Mouse (Mus musculus) midbrain, embryonic 12.5 days (tissue): ENCODE measurements around the gene Rorc. TPM values are rescaled to one million over a fixed set of nuclear protein-coding genes. Genes with fewer than 3 reads are reported as not detected.
A peak's percentile ranks its signal among the peaks of the same experiment; 100 is the strongest.

ENCODE experiments used
- ATAC-seq: fragments of 200-750 bp; cut with Nextera tagmentation; 2 replicates; pipeline ENCODE4 v1.8.0; 2017; ENCODE audit warnings: low read depth, moderate TSS enrichment, moderate library complexity; ENCODE audit not compliant: low FRiP score
- H3K27ac ChIP-seq: fragments of 300-500 bp; sonication (generic); replicated peaks from 2 replicates; pipeline ENCODE4 v1.5.1; 2016; ENCODE audit warnings: mild to moderate bottlenecking
- H3K27me3 ChIP-seq: fragments of 300-500 bp; sonication (generic); 2 replicates; pipeline ENCODE4 v1.6.1; 2016; ENCODE audit warnings: mild to moderate bottlenecking
- H3K36me3 ChIP-seq: fragments of 300-500 bp; sonication (generic); 2 replicates; pipeline ENCODE4 v1.6.1; 2016
- H3K4me1 ChIP-seq: fragments of 300-500 bp; sonication (generic); 2 replicates; pipeline ENCODE4 v1.6.1; 2016
- H3K4me2 ChIP-seq: fragments of 300-500 bp; sonication (generic); replicated peaks from 2 replicates; pipeline ENCODE4 v1.6.1; 2016; ENCODE audit warnings: mild to moderate bottlenecking, moderate library complexity
- H3K4me3 ChIP-seq: fragments of 300-500 bp; sonication (generic); 2 replicates; pipeline ENCODE4 v1.5.1; 2016; ENCODE audit warnings: mild to moderate bottlenecking
- H3K9ac ChIP-seq: fragments of 300-500 bp; sonication (generic); replicated peaks from 2 replicates; pipeline ENCODE4 v1.6.1; 2016; ENCODE audit warnings: mild to moderate bottlenecking, moderate library complexity
- H3K9me3 ChIP-seq: fragments of 300-500 bp; sonication (generic); 2 replicates; pipeline ENCODE4 v1.6.1; 2016; ENCODE audit warnings: mild to moderate bottlenecking
- WGBS: fragments of 180-500 bp; shearing (Covaris S2); methylation state at CpG from one replicate; pipeline ENCODE4 v1.1.7; 2016; 5-methylcytosine and 5-hydroxymethylcytosine counted together
- polyA plus RNA-seq: library from polyadenylated mRNA; unstranded; fragments of >200 nt; fragmentation: Nextera tagmentation; extraction: Ambion mirVana; gene quantifications from 2 replicates; pipeline ENCODE4 v1.2.1, GENCODE M21; 2016

Rorc gene
- polyA plus RNA-seq, 1 experiment from 2014 or later: 0.28 TPM

- H3K4me1 ChIP-seq: peaks cover 11% of the 10 kb centered on the region; the same call in 1 of the 2 replicates
- H3K27ac ChIP-seq: peak overlapping the region; percentile 63
- no peak; the same call in none of the 2 replicates for ATAC-seq
- peaks cover 48% of the 10 kb centered on the region for H3K27me3 ChIP-seq
- H3K4me3 ChIP-seq: peak overlapping the region; percentile 53
- no peaks in the 10 kb centered on the region for H3K36me3 ChIP-seq
- WGBS: 4% methylated on average over 23 of the region's 23 CpGs
- H3K9me3 ChIP-seq: no peaks in the 10 kb centered on the region
- peak overlapping the region; percentile 80 for H3K9ac ChIP-seq
- H3K4me2 ChIP-seq: peak overlapping the region; percentile 90
These were observed 8.5 kb upstream of the Rorc start for GRCm38 (mm10) chr3:94364154-94364526.

- Histone ChIP-seq H3K9me3 (no peaks in the 10 kb centered on the region), H3K4me3 (no peak overlapping the region), H3K4me2 (no peak overlapping the region), H3K9ac (no peak overlapping the region), H3K36me3 (no peaks in the 10 kb centered on the region), H3K27me3 (peaks cover 50% of the 10 kb centered on the region), H3K27ac (no peak overlapping the region), H3K4me1 (peaks cover 13% of the 10 kb centered on the region)
- ATAC-seq: peak; percentile 32
- 21% methylated on average over 3 of the region's 3 CpGs for WGBS
These were observed 5.8 kb upstream of the Rorc start for GRCm38 (mm10) chr3:94366761-94367160.

GRCm38 (mm10) chr3:94367511-94367910 lies 5.1 kb upstream of the Rorc start:
- Histone ChIP-seq H3K27ac (no peak overlapping the region), H3K9me3 (no peaks in the 10 kb centered on the region), H3K36me3 (no peaks in the 10 kb centered on the region), H3K4me3 (no peak overlapping the region), H3K9ac (no peak overlapping the region), H3K4me1 (peaks cover 17% of the 10 kb centered on the region), H3K27me3 (peaks cover 43% of the 10 kb centered on the region), H3K4me2 (no peak overlapping the region)
- ATAC-seq: no peak
- 76% methylated on average over 6 of the region's 6 CpGs for WGBS

DNA sequence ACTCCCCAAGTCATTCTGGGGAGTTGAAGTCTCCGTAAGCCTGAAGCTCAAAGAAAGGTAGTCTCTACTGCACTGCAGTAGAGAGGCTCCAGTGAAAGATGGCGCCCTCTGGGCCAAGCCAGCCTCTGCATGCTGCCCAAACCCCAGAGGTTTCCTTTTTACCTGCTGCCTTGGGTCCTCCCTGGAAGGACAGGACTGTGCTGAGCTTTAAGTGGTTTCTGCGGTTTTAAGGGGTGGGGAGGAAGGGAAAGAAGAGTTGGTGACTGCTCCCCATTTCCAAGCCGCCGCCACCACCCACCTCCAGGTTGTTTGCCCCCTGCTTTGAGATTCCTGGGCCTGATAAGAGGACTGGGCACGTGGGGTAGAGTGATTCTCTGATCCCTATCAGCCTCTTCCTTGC lies 4.0 kb upstream of the Rorc start:
- Histone ChIP-seq H3K9me3 (no peaks in the 10 kb centered on the region), H3K4me3 (no peak overlapping the region), H3K4me1 (peaks cover 25% of the 10 kb centered on the region), H3K27me3 (peaks cover 44% of the 10 kb centered on the region), H3K27ac (no peak overlapping the region), H3K36me3 (no peaks in the 10 kb centered on the region), H3K9ac (no peak overlapping the region), H3K4me2 (no peak overlapping the region)
- no peak for ATAC-seq
- WGBS: 68% methylated on average over 6 of the region's 6 CpGs

- H3K27me3 ChIP-seq: peaks cover 39% of the 10 kb centered on the region
- H3K4me2 ChIP-seq: no peak overlapping the region
- no peak overlapping the region for H3K4me3 ChIP-seq
- no peaks in the 10 kb centered on the region for H3K36me3 ChIP-seq
- ATAC-seq: no peak
- no peak overlapping the region for H3K9ac ChIP-seq
- no peak overlapping the region for H3K27ac ChIP-seq
- no peaks in the 10 kb centered on the region for H3K9me3 ChIP-seq
- H3K4me1 ChIP-seq: peaks cover 24% of the 10 kb centered on the region
- WGBS: 69% methylated on average over 2 of the region's 2 CpGs
These were observed 2.9 kb upstream of the Rorc start for GRCm38 (mm10) chr3:94369709-94370108.

GRCm38 (mm10) chr3:94371637-94372036 lies 957 bp upstream of the Rorc start:
- ATAC-seq: peak; percentile 17; the same call in 1 of the 2 replicates
- no peak overlapping the region for H3K4me3 ChIP-seq
- H3K27me3 ChIP-seq: peaks cover 27% of the 10 kb centered on the region
- H3K4me2 ChIP-seq: peak overlapping the region; percentile 30
- no peaks in the 10 kb centered on the region for H3K9me3 ChIP-seq
- 7% methylated on average over 11 of the region's 11 CpGs for WGBS
- peaks cover 24% of the 10 kb centered on the region for H3K4me1 ChIP-seq
- H3K27ac ChIP-seq: no peak overlapping the region
- H3K9ac ChIP-seq: no peak overlapping the region
- no peaks in the 10 kb centered on the region for H3K36me3 ChIP-seq

- H3K9me3 ChIP-seq: no peaks in the 10 kb centered on the region
- H3K27me3 ChIP-seq: peaks cover 30% of the 10 kb centered on the region
- no peak overlapping the region for H3K27ac ChIP-seq
- ATAC-seq: peak; percentile 6; the same call in 1 of the 2 replicates
- 0% methylated on average over 1 of the region's 3 CpGs for WGBS
- H3K4me2 ChIP-seq: peak overlapping the region; percentile 30
- no peaks in the 10 kb centered on the region for H3K36me3 ChIP-seq
- no peak overlapping the region for H3K9ac ChIP-seq
- H3K4me1 ChIP-seq: peaks cover 26% of the 10 kb centered on the region
- no peak overlapping the region for H3K4me3 ChIP-seq
These were observed 556 bp upstream of the Rorc start for GRCm38 (mm10) chr3:94372038-94372437.

DNA sequence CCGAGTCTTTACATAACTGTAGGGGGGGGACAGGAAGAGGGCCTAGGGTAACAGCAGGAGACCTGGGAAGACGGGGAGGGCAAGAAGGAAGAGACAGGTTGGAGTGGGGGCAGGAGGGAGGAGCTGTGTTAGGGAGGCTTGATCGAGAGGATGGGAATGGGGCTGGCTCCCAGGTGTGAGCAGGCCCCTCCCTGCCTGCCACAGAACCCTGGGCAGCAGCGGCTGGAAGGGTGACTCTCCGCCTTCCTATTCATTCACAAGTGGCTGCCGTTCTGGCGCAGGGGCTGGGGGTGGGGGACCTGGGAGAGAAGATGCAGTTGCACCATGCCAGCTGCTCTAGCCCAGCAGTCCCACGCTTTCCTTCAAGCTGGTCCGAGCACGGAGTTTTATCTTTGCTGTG lies 496 bp downstream of the Rorc start:
- Histone ChIP-seq H3K9ac (no peak overlapping the region; the same call in 1 of the 2 replicates), H3K4me2 (peak overlapping the region; percentile 45), H3K4me1 (peaks cover 29% of the 10 kb centered on the region), H3K9me3 (no peaks in the 10 kb centered on the region), H3K27ac (no peak overlapping the region), H3K4me3 (peak overlapping the region; percentile 10; the same call in 1 of the 2 replicates), H3K36me3 (no peaks in the 10 kb centered on the region), H3K27me3 (peaks cover 34% of the 10 kb centered on the region)
- WGBS: 3% methylated on average over 10 of the region's 10 CpGs
- peak; percentile 38 for ATAC-seq

- ATAC-seq: peak; percentile 48
- Histone ChIP-seq H3K4me1 (peaks cover 29% of the 10 kb centered on the region), H3K36me3 (no peaks in the 10 kb centered on the region), H3K9ac (no peak overlapping the region), H3K4me3 (peak overlapping the region; percentile 10; the same call in 1 of the 2 replicates), H3K9me3 (no peaks in the 10 kb centered on the region), H3K27ac (no peak overlapping the region), H3K4me2 (peak overlapping the region; percentile 45), H3K27me3 (peaks cover 34% of the 10 kb centered on the region)
- 3% methylated on average over 5 of the region's 5 CpGs for WGBS
These were observed 1.0 kb downstream of the Rorc start for GRCm38 (mm10) chr3:94373597-94374011.

GRCm38 (mm10) chr3:94374636-94375035 lies 2.0 kb downstream of the Rorc start:
- peaks cover 29% of the 10 kb centered on the region for H3K4me1 ChIP-seq
- no peak for ATAC-seq

DNA sequence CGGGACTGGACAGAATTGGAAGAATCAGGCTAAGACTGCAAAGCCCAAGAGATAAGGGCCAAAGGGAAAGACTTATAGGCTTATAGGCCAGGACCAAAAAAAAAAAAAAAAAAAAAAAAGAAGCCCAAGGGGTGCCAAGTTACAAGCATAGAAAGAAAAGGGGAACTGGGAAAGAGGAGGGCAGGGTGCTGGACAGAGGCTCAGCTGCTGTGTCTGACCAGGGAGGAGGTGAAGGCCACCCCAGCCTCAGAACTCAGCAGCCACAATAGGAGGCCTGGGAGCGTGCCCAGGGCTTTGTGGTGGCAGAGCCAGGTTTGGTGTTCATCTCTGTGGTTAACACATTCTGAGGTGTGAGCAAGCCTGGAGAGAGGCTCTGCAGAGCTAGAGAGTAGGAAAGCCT lies 2.6 kb downstream of the Rorc start:
- 75% methylated on average over 2 of the region's 2 CpGs for WGBS
- H3K27ac ChIP-seq: no peak overlapping the region
- H3K27me3 ChIP-seq: peaks cover 34% of the 10 kb centered on the region
- no peak for ATAC-seq
- H3K4me2 ChIP-seq: no peak overlapping the region
- H3K9me3 ChIP-seq: no peaks in the 10 kb centered on the region
- no peak overlapping the region for H3K9ac ChIP-seq
- H3K4me1 ChIP-seq: peaks cover 29% of the 10 kb centered on the region
- no peak overlapping the region for H3K4me3 ChIP-seq
- H3K36me3 ChIP-seq: no peaks in the 10 kb centered on the region

More at GRCm38 (mm10) chr3:94374636-94375035, 2.0 kb downstream of the Rorc start:
- Histone ChIP-seq H3K9me3 (no peaks in the 10 kb centered on the region), H3K27me3 (peaks cover 34% of the 10 kb centered on the region), H3K4me3 (no peak overlapping the region), H3K36me3 (no peaks in the 10 kb centered on the region), H3K27ac (no peak overlapping the region), H3K4me2 (no peak overlapping the region), H3K9ac (no peak overlapping the region)

DNA sequence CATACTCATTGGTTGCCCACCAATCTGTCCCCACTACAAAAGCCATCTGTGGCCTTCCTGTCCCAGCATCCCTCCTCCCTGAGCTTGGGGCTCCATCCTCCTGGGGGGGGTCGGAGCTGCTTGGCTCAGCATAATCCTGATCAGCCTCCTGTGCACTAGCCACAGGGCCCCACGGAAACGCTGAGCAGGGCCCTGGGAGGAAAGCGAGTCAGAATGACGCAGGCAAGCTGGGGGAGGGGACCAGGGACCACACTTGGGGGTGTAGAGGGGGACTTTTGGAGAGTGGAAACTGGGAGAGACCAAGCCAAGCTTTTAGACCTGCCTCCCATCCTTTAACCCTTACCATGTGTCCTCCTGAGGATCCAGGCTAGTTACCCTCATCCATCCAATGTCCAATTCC lies 3.3 kb downstream of the Rorc start:
- H3K27me3 ChIP-seq: peaks cover 34% of the 10 kb centered on the region
- WGBS: 42% methylated on average over 5 of the region's 5 CpGs
- no peak overlapping the region for H3K27ac ChIP-seq
- peaks cover 29% of the 10 kb centered on the region for H3K4me1 ChIP-seq
- no peak overlapping the region for H3K9ac ChIP-seq
- H3K36me3 ChIP-seq: no peaks in the 10 kb centered on the region
- ATAC-seq: no peak
- H3K4me2 ChIP-seq: no peak overlapping the region
- H3K4me3 ChIP-seq: no peak overlapping the region
- no peaks in the 10 kb centered on the region for H3K9me3 ChIP-seq
